Mouse (Mus musculus): ENCODE results near the gene Dner.
A peak's percentile ranks its signal among the peaks of the same experiment; 100 is the strongest.

The Dner gene

DNA sequence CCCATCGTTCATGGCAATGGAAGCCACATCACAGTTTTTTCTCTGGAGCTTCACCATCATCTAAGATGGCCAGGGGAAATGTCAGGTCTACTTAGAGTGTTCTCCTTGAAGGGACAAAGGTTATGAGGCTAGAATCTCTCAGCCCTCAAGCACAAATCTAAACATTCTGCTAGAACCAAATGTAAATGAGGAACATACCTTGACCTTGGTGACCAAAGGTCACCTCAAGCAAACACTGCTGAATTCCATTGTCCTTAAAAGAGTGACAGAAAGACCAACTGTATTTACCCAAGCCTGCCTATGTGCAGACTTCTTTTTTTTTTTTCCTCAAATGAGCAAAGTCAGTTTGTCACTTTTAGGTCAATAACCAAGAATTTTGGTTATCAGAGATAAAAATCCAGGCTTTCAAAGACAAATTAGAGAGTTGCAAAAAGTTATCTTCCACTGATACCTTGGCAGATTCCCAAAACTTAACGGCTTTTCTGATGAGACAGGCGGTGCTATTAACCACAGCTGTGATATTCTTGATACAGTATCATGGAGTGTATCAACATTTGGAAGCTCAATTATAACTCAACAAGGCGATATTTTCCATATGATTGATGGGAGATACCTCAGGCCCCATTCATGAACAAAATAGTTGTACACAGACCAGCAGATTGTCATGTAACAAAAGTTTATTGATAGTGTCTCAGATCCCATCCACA, 173.6 kb downstream of the Dner start:
- DNase-seq = no peak

DNA sequence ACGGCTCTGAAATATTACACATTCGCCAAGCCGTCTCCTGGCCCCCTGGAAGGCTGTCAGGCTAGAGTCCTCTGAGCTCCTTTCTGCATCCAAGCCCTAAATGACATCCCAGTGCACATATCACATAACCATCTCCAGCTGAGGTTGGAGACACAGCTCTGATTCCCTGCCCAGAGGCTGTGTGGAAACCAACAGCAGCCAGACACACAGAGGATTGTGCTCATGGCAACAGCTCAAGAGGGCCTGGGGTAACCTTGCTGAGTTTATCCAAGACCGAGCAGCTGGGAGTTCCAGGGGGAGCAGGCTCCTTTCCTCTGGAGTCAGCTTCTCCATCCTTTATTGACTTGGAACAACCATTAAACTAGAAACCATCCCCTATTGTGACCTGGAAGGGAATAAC, 177.7 kb downstream of the Dner start:
- no peak for DNase-seq

DNA sequence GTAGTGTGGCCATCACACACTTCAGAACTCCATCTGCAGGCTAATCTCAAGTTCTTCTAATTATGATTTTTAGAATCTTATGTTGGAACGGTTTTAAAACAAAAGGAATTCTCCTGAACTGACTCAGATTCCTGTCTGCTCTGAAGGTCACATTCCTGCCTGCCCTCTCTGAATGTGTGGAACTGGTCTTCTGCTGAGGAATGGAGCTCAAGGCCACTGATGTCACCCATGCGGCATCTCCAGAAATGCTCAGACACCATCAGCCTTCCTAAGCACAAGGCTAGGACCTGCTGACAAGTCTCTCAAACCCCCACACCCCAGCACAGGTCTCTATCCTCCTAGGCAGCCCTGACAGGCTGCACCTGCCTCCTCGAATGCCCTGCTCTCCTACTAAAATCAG, 182.8 kb downstream of the Dner start:
- no peak for DNase-seq

DNA sequence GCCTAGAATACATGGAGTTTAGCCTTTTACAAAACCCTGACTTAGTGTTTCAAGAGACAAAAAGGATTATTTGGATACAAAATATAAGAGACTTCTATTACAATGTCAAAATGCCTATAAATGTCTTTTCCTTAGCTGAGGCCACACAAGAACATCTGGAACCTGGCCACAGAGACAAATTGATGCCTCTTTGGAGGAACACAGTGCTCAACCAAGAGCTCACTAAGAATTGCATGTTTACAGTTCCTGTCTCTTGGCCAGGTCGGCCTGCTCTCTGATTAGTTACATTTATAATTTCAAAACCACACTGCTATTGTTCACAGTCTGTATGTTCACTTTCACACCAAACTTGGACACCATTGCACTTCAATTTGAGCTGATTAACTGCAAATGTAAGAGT, 187.5 kb downstream of the Dner start:
- DNase-seq = no peak

- DNase-seq = no peak
These were observed 188.5 kb downstream of the Dner start for GRCm38 (mm10) chr1:84507568-84507967.

GRCm38 (mm10) chr1:84506984-84507546, 189.0 kb downstream of the Dner start:
- no peak for DNase-seq

GRCm38 (mm10) chr1:84500673-84501072, 195.3 kb downstream of the Dner start:
- no peak for DNase-seq

- no peak for DNase-seq
These were observed 204.3 kb downstream of the Dner start for GRCm38 (mm10) chr1:84491732-84492131.

GRCm38 (mm10) chr1:84488546-84488945, 207.5 kb downstream of the Dner start:
- no peak for DNase-seq

- peak; percentile 74 for DNase-seq
These were observed 211.0 kb downstream of the Dner start for GRCm38 (mm10) chr1:84485066-84485465.

DNA sequence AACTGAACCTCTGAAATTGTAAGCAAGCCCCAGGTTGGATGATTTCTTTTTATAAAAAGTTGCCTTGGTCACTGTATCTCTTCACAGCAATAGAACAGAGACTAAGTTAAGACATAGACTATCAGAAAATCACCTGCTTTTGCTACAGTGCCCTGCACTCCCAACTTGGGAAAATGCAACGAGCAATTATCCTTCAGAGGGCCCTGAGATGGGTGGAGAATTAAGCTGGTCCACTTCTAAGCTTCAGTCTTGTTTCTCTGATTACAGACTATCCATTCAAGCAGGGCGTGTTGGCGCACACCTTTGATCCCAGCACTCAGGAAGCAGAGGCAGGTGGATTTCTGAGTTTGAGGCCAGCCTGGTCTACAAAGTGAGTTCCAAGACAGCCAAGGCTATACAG, 211.4 kb downstream of the Dner start:
- no peak for DNase-seq

- DNase-seq = no peak
These were observed 216.0 kb downstream of the Dner start for GRCm38 (mm10) chr1:84479976-84480375.

DNA sequence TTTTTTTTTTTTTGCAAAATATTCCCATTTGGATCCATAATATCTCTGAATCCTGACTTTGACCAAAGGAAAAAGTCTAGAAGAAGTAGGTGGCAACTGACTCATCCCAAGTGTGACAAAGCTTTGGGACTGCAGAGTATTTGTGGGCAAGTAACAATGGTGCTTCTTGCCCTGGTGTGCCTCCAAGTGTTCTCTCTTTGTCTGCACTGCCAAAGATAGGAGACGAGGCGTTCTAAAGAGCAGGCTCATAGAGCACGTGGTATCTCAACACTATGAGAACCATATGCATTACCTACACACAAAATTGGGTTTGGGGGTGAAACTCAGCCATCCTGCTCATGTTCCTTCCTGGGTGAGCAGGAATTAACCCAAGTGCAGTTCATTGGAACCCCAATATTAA, 221.7 kb downstream of the Dner start:
- no peak for DNase-seq

- no peak for DNase-seq
These were observed 223.8 kb downstream of the Dner start for GRCm38 (mm10) chr1:84472260-84472659.

GRCm38 (mm10) chr1:84470342-84470741, 225.7 kb downstream of the Dner start:
- no peak for DNase-seq

- no peak for DNase-seq
These were observed 228.4 kb downstream of the Dner start for GRCm38 (mm10) chr1:84467664-84468063.

DNA sequence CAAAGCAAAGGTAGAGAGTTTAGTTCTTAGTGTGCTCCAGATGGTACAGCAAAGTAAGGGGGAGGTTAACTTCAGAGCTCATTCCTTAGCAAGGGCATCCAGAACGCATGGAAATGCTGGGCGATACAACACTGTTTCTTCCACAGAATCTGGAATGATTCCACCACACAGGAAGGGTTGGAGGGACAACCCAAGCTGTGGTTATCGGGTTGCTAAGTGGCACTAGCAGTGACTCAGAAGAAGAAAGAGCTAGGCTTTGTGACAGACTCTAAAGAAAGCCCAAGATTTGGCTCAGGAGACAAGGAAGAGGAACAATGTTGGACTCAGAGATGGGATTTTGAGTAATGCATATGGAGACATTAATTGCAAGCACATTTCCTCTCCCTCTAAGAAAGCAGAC, 231.3 kb downstream of the Dner start:
- DNase-seq = no peak

- no peak for DNase-seq
These were observed 231.9 kb downstream of the Dner start for GRCm38 (mm10) chr1:84463976-84464662.

DNA sequence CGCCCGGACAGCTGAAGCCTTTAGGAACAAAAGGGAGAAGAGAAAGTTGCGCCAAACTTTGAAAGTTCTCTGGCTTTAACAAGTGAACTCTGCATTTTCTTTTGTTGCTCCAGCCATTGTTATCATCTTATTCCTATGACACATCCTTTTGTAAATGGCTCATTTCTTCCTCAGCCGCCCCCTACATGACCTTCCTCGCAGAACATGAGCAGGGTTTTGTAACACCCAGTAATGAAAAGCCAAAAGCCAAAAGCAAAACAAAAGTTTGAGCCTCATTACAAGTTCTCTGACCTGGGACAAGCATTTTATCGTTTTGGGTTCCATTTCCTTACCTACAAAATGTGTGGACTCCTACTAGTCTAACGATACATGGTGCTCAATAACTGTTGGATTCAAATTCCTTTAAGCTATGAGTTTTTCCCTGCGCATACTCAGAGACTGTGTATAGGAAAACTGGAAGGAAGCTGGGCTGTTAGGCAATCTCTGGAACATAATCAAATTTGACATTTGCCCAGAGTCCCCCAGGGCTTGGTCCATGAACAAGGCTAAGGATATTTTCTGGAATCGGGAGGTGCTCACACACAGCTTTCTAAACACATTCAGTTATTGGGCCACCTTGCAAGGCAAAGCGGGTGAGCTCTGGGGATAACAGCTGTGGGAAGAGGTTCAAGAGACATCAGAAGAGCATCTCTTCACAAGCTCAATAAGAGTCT, 246.3 kb downstream of the Dner start:
- DNase-seq = no peak

DNA sequence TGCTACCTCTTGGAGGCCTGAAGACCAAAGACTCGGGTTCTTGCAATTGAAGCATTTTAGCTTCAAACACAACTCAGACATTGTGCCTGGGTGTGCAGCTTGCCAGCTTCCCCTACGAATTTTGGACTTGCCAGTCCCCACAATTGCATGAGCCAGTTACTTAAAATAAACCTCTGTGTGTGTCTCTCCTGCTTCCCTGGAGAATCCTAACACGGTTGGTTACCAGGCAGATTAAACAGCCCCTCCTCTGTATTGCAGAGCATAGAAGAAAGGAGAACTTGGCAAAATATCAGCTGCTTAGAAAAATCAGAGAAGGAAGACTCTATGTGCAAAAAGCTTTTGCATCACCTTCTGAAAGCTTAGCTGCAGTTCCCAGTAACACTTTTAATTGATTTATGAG, 252.4 kb downstream of the Dner start:
- DNase-seq = no peak

DNA sequence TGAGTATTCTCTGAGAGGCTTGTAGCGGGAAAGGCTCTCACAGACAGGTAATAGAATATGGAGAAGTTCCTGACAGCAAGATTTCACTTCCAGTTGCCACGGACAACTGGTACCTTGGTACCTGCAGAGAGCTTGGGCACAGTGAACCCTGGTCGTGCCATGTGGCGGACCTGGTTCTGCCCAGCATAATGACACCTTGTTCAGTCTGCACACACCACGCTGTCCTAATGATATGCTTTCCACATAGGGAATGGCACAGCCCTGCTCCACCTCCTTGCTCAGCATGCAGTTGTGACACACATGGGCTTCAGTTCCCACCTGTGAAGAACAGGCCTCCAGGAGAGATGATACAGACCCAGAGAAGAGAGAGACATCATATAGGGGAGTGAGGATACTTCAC, 253.0 kb downstream of the Dner start:
- no peak for DNase-seq

GRCm38 (mm10) chr1:84441419-84441818, 254.6 kb downstream of the Dner start:
- DNase-seq = no peak

DNA sequence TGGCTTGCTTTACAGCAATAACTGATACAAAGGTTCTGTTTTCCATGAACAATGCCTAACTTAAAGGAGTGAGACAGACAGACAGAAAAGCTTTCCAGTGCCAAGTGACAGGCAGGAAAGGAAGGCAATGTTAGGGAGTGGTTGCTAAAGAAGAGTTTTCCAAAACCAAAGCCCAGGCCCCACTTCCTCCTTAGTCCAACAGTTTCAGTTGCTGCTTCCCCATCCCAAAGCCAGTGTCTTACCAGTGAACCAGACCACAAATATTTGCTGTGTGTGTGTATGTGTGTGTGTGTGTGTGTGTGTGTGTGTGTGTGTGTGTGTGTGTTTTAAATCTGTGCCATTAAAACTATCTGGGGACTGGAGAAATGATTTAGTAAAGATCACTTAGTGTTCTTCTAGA, 258.5 kb downstream of the Dner start:
- DNase-seq = no peak

DNA sequence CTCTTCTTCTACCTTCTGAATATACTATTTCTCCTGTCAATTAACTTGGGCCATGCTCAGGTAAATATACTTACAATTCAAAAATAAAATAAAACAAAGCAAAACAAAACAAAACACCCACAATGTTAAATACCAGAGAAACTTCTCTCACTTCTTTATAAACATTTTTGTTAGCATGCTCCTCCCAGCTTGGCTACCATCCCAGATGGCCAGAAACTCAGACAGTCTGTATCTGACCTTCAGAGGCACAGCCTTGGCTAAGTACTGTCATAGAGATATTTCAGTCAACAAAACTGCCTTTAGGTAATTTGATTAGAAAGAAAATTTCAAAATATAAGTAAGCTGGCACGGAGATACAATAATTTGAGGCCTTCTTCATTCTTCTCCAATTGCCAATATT, 259.7 kb downstream of the Dner start:
- DNase-seq = no peak

All from cerebellum, adult 9-10 months (tissue).